Mouse (Mus musculus): Measurements from ENCODE around the gene Cdhr5. TPM values are rescaled to one million over a fixed set of nuclear protein-coding genes. Genes with fewer than 3 reads are reported as not detected.
"Not testable (repeated sequence)": the region's sequence is repeated elsewhere in the genome, so short reads cannot be mapped to it uniquely, and the experiment has no call there.

The Cdhr5 gene
- total RNA-seq, 1 experiment from 2014 or later = 14.4 TPM

- no peak for DNase-seq
Observed at GRCm38 (mm10) chr7:141277701-141278678, 1.4 kb upstream of the Cdhr5 start.

GRCm38 (mm10) chr7:141275356-141275755, 1.2 kb downstream of the Cdhr5 start:
- no peak for DNase-seq

- no peak for DNase-seq
Observed at GRCm38 (mm10) chr7:141270631-141271030, 6.0 kb downstream of the Cdhr5 start.

GRCm38 (mm10) chr7:141269273-141269545, 7.4 kb downstream of the Cdhr5 start:
- DNase-seq = no peak

- DNase-seq = no peak
Observed at GRCm38 (mm10) chr7:141268466-141269272, 7.9 kb downstream of the Cdhr5 start.

- DNase-seq = peak; percentile 69
Observed at GRCm38 (mm10) chr7:141265739-141266561, 10.6 kb downstream of the Cdhr5 start, which contains the start of gene Irf7. Irf7 (minus strand) TSS chr7:141266481.

GRCm38 (mm10) chr7:141265411-141265738, 11.2 kb downstream of the Cdhr5 start:
- no peak for DNase-seq

GRCm38 (mm10) chr7:141264761-141265410, 11.7 kb downstream of the Cdhr5 start:
- DNase-seq = peak; percentile 53

- DNase-seq = no peak
Observed at GRCm38 (mm10) chr7:141264041-141264700, 12.4 kb downstream of the Cdhr5 start.

- no peak for DNase-seq
Observed at GRCm38 (mm10) chr7:141263640-141264039, 12.9 kb downstream of the Cdhr5 start.

GRCm38 (mm10) chr7:141261480-141261879, 15.1 kb downstream of the Cdhr5 start:
- no peak for DNase-seq

GRCm38 (mm10) chr7:141256159-141256558, 20.4 kb downstream of the Cdhr5 start:
- no peak for DNase-seq

GRCm38 (mm10) chr7:141250486-141250885, 26.1 kb downstream of the Cdhr5 start:
- DNase-seq = not testable (repeated sequence)

GRCm38 (mm10) chr7:141231551-141231950, 45.0 kb downstream of the Cdhr5 start:
- no peak for DNase-seq

GRCm38 (mm10) chr7:141231111-141231510, 45.5 kb downstream of the Cdhr5 start:
- DNase-seq = no peak

GRCm38 (mm10) chr7:141230570-141230969, 46.0 kb downstream of the Cdhr5 start:
- DNase-seq = no peak

GRCm38 (mm10) chr7:141229702-141230101, 46.9 kb downstream of the Cdhr5 start:
- no peak for DNase-seq

GRCm38 (mm10) chr7:141228279-141229067, 48.1 kb downstream of the Cdhr5 start, which contains the start of gene Phrf1:
Phrf1 (plus strand) TSS chr7:141228784.
- peak; percentile 95 for DNase-seq

- no peak for DNase-seq
Observed at GRCm38 (mm10) chr7:141227796-141228195, 48.8 kb downstream of the Cdhr5 start.

GRCm38 (mm10) chr7:141226535-141226934, 50.1 kb downstream of the Cdhr5 start:
- DNase-seq = no peak

Measured in adrenal gland, postnatal 25 days (tissue).